Mouse (Mus musculus): ENCODE measurements around the gene Tet2.

GRCm38 (mm10) chr3:133535644-133536043, 9.3 kb downstream of the Tet2 start:
- no peak for TF ChIP-seq CTCF (IDR thresholded peaks at IDR 0.05)
- TF ChIP-seq EP300 (IDR thresholded peaks at IDR 0.05; ENCODE audit: insufficient read depth, low read depth, low read length): no peak
- TF ChIP-seq POLR2A (IDR thresholded peaks at IDR 0.05; ENCODE audit: insufficient read depth, low read depth, low read length): no peak

Measured in heart, adult 2 months (tissue).